Mouse (Mus musculus) ES-Bruce4 (cell line): Measurements from ENCODE around the gene Polg2. TPM values are rescaled to one million over a fixed set of nuclear protein-coding genes. Genes with fewer than 3 reads are reported as not detected.

Experiments
- H3K27ac ChIP-seq: 2 replicates; pipeline ENCODE4 v1.5.1; 2012; ENCODE audit warnings: low read length, inconsistent platforms; ENCODE audit not compliant: insufficient read depth
- H3K27me3 ChIP-seq: 2 replicates; pipeline ENCODE4 v1.6.1; 2012; ENCODE audit warnings: mild to moderate bottlenecking, low read length, inconsistent platforms; ENCODE audit not compliant: control insufficient read depth, poor library complexity, insufficient read depth, severe bottlenecking
- H3K36me3 ChIP-seq: 2 replicates; pipeline ENCODE4 v1.6.1; 2012; ENCODE audit warnings: inconsistent platforms, mild to moderate bottlenecking, low read length, moderate library complexity; ENCODE audit not compliant: control insufficient read depth, poor library complexity, insufficient read depth, severe bottlenecking
- H3K4me1 ChIP-seq: one replicate; pipeline ENCODE4 v1.8.1; 2011; ENCODE audit warnings: low read length; ENCODE audit not compliant: control insufficient read depth, insufficient read depth
- H3K4me3 ChIP-seq: 2 replicates; pipeline ENCODE4 v1.5.1; 2011; ENCODE audit warnings: low read depth, mild to moderate bottlenecking, low read length
- H3K9ac ChIP-seq: 2 replicates; pipeline ENCODE4 v1.6.1; 2012; ENCODE audit warnings: low read depth, mild to moderate bottlenecking, inconsistent platforms; ENCODE audit not compliant: poor library complexity, severe bottlenecking
- H3K9me3 ChIP-seq: replicated peaks from 2 replicates; pipeline ENCODE4 v1.6.1; 2012; ENCODE audit warnings: mild to moderate bottlenecking, low read length, inconsistent platforms; ENCODE audit not compliant: control insufficient read depth, poor library complexity, insufficient read depth, severe bottlenecking
- CTCF ChIP-seq: IDR thresholded peaks from one replicate; pipeline ENCODE4 v1.8.1; 2011; ENCODE audit warnings: low read depth, low read length
- EP300 ChIP-seq: IDR thresholded peaks from 2 replicates; pipeline ENCODE4 v1.6.1; 2011; ENCODE audit warnings: low read depth, low read length; ENCODE audit not compliant: insufficient read depth
- POLR2A ChIP-seq: IDR thresholded peaks from one replicate; pipeline ENCODE4 v1.8.1; 2011; ENCODE audit warnings: low read length; ENCODE audit not compliant: insufficient read depth
- polyA plus RNA-seq: library from polyadenylated mRNA; stranded (reverse); fragments of >200 nt; gene quantifications from 2 replicates; pipeline ENCODE4 v1.2.4, GENCODE M21; 2011; ENCODE audit warnings: low read depth; ENCODE audit not compliant: missing spikeins, insufficient read depth, insufficient read length

Polg2 gene
- polyA plus RNA-seq, 1 experiment, result 12.3 TPM

DNA sequence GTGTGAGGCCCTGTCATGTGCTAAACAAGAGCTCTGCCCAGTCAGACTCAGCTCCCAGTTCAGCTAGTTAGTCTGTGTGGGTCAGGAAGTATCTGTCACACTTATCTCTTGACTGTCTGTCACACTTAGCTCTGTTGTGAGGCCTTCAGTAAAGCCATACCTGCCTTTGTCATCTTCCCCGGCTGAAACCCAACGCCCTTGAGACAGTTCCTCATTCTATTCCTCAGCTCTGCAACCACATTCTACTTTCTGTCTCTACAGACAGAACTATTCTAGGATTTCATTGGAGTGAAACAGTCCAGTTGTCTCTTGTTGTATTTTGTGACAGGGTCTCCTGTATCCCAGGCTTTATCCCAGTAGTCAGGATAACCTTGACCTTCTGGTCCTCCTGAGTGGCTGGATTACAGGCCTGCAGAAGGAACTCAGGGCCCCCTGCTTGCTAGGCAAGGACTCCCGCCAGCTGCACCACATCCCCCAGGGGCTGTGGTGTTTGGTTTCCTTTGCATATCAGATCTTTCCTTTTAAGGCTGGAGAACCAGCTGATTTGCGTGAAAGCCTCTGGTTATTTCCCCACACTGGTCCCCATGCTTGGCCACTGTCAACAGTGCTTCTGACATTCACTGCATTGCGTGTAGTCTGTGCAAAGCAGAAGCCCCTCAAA is 17.1 kb downstream of the Polg2 start:
- TF ChIP-seq POLR2A (no peak), CTCF (no peak), EP300 (0 out of 2 replicates have a peak, but pooled peaks have one; percentile 42)
- H3K4me1 ChIP-seq, result no peaks in the 10 kb centered on the region

DNA sequence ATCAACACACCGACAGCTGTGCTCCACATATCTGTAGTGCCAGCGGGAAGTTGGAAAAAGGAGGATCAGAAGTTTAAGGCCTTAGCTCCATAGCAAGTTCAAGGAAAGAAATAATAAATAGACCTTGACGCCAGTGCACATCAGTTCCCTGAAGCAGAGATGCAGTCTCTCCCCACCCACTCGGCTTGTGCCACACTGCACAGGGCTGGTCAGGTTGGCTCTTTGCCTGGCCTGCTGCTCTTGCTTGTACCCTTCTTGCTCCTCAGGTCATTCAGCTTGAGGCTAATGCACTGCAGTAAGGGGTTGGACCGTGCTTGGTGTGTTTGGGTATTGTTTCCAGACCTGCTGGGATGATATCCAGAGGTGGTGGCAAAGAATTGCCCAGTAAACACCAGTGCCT is 18.8 kb downstream of the Polg2 start:
- H3K9me3 ChIP-seq, result no peaks in the 10 kb centered on the region
- TF ChIP-seq POLR2A (no peak), CTCF (no peak)
- H3K36me3 ChIP-seq, result no peaks in the 10 kb centered on the region
- H3K9ac ChIP-seq, result no peak overlapping the region
- H3K27me3 ChIP-seq, result no peaks in the 10 kb centered on the region
- H3K4me3 ChIP-seq, result no peak overlapping the region
- H3K4me1 ChIP-seq, result no peaks in the 10 kb centered on the region
- H3K27ac ChIP-seq, result no peak overlapping the region

More for the DNA sequence above, 17.1 kb downstream of the Polg2 start:
- Histone ChIP-seq H3K4me3 (no peak overlapping the region), H3K9ac (no peak overlapping the region), H3K27ac (peak overlapping the region; percentile 30; the same call in 1 of the 2 replicates), H3K9me3 (no peaks in the 10 kb centered on the region), H3K27me3 (no peaks in the 10 kb centered on the region), H3K36me3 (peaks cover 7% of the 10 kb centered on the region)

GRCm38 (mm10) chr11:106759028-106759427 is 20.3 kb downstream of the Polg2 start:
- TF ChIP-seq POLR2A, result no peak
- no peak for TF ChIP-seq EP300
- no peak for TF ChIP-seq CTCF
- Histone ChIP-seq H3K27ac (no peak overlapping the region), H3K27me3 (no peaks in the 10 kb centered on the region), H3K4me1 (no peaks in the 10 kb centered on the region), H3K9ac (no peak overlapping the region), H3K36me3 (no peaks in the 10 kb centered on the region), H3K4me3 (no peak overlapping the region), H3K9me3 (no peaks in the 10 kb centered on the region)

GRCm38 (mm10) chr11:106755583-106755982 is 23.8 kb downstream of the Polg2 start:
- no peaks in the 10 kb centered on the region for H3K27me3 ChIP-seq
- no peak overlapping the region for H3K27ac ChIP-seq
- TF ChIP-seq POLR2A (no peak), EP300 (no peak), CTCF (no peak)
- H3K4me1 ChIP-seq, result no peaks in the 10 kb centered on the region
- no peaks in the 10 kb centered on the region for H3K36me3 ChIP-seq
- no peak overlapping the region for H3K9ac ChIP-seq
- H3K4me3 ChIP-seq, result no peak overlapping the region
- no peaks in the 10 kb centered on the region for H3K9me3 ChIP-seq

GRCm38 (mm10) chr11:106753314-106753713 is 26.0 kb downstream of the Polg2 start:
- no peak for TF ChIP-seq POLR2A
- TF ChIP-seq CTCF, result no peak
- no peak for TF ChIP-seq EP300
- Histone ChIP-seq H3K9ac (no peak overlapping the region), H3K9me3 (no peaks in the 10 kb centered on the region), H3K27me3 (no peaks in the 10 kb centered on the region), H3K4me1 (no peaks in the 10 kb centered on the region), H3K36me3 (no peaks in the 10 kb centered on the region), H3K27ac (no peak overlapping the region), H3K4me3 (no peak overlapping the region)

- Histone ChIP-seq H3K27ac (no peak overlapping the region), H3K27me3 (no peaks in the 10 kb centered on the region), H3K4me3 (no peak overlapping the region), H3K4me1 (no peaks in the 10 kb centered on the region), H3K9ac (no peak overlapping the region), H3K9me3 (peaks cover 5% of the 10 kb centered on the region; the same call in 1 of the 2 replicates), H3K36me3 (no peaks in the 10 kb centered on the region)
- no peak for TF ChIP-seq POLR2A
- no peak for TF ChIP-seq EP300
- no peak for TF ChIP-seq CTCF
These were observed 27.2 kb downstream of the Polg2 start for GRCm38 (mm10) chr11:106752103-106752502.
